Mouse (Mus musculus): ENCODE measurements around the gene Gm49630. TPM values are rescaled to one million over a fixed set of nuclear protein-coding genes. Genes with fewer than 3 reads are reported as not detected.
"Not testable (repeated sequence)": the region's sequence is repeated elsewhere in the genome, so short reads cannot be mapped to it uniquely, and the experiment has no call there.

Gene Gm49630
- polyA plus RNA-seq (2015; fragmentation: Nextera tagmentation; extraction: Ambion mirVana): not detected in 2 replicates

GRCm38 (mm10) chr17:7371879-7372278 lies at the start of gene Gm49630:
Gene Gm49630, minus strand, starts transcription at chr17:7371979.
- not testable (repeated sequence) for H3K9me3 ChIP-seq; H3K4me1 ChIP-seq; H3K36me3 ChIP-seq; ATAC-seq (ENCODE audit: low FRiP score, low read depth); H3K4me3 ChIP-seq; H3K27me3 ChIP-seq; H3K27ac ChIP-seq; H3K4me2 ChIP-seq (replicated peaks); H3K9ac ChIP-seq
- WGBS: 77% methylated on average over 3 of the region's 5 CpGs

- ATAC-seq (ENCODE audit: low FRiP score, low read depth): peak; percentile 73
- H3K9ac ChIP-seq: not testable (repeated sequence)
Measured at GRCm38 (mm10) chr17:7420191-7420973, 48.6 kb upstream of the Gm49630 start.

GRCm38 (mm10) chr17:7414601-7415310 lies 43.0 kb upstream of the Gm49630 start:
- not testable (repeated sequence) for H3K36me3 ChIP-seq; H3K4me2 ChIP-seq (replicated peaks); H3K4me1 ChIP-seq; ATAC-seq (ENCODE audit: low FRiP score, low read depth); H3K27ac ChIP-seq; H3K9ac ChIP-seq; H3K4me3 ChIP-seq; H3K9me3 ChIP-seq; H3K27me3 ChIP-seq
- 87% methylated on average over 7 of the region's 9 CpGs for WGBS

More at GRCm38 (mm10) chr17:7420191-7420973, 48.6 kb upstream of the Gm49630 start:
- not testable (repeated sequence) for H3K36me3 ChIP-seq; H3K9me3 ChIP-seq; H3K4me2 ChIP-seq (replicated peaks); H3K27me3 ChIP-seq; H3K4me3 ChIP-seq; H3K4me1 ChIP-seq; H3K27ac ChIP-seq
- WGBS: 36% methylated on average over 3 of the region's 3 CpGs

- not testable (repeated sequence) for H3K4me3 ChIP-seq; H3K9me3 ChIP-seq; H3K4me2 ChIP-seq (replicated peaks); H3K4me1 ChIP-seq; H3K9ac ChIP-seq; ATAC-seq (ENCODE audit: low FRiP score, low read depth); H3K27me3 ChIP-seq; H3K36me3 ChIP-seq; H3K27ac ChIP-seq
- 78% methylated on average over 8 of the region's 8 CpGs for WGBS
Measured at GRCm38 (mm10) chr17:7413336-7413735, 41.6 kb upstream of the Gm49630 start.

GRCm38 (mm10) chr17:7399770-7400169 lies 28.0 kb upstream of the Gm49630 start:
- H3K36me3 ChIP-seq; ATAC-seq (ENCODE audit: low FRiP score, low read depth); H3K9ac ChIP-seq; H3K27me3 ChIP-seq; H3K4me2 ChIP-seq (replicated peaks); H3K27ac ChIP-seq; H3K4me3 ChIP-seq; H3K9me3 ChIP-seq; H3K4me1 ChIP-seq: not testable (repeated sequence)
- WGBS: 85% methylated on average over 6 of the region's 6 CpGs

- not testable (repeated sequence) for H3K4me1 ChIP-seq; H3K4me2 ChIP-seq (replicated peaks); H3K9ac ChIP-seq; ATAC-seq (ENCODE audit: low FRiP score, low read depth); H3K9me3 ChIP-seq; H3K27ac ChIP-seq; H3K36me3 ChIP-seq; H3K27me3 ChIP-seq; H3K4me3 ChIP-seq
- 84% methylated on average over 6 of the region's 6 CpGs for WGBS
Measured at GRCm38 (mm10) chr17:7398198-7398847, 26.5 kb upstream of the Gm49630 start.

GRCm38 (mm10) chr17:7397079-7397478 lies 25.3 kb upstream of the Gm49630 start:
- not testable (repeated sequence) for H3K9me3 ChIP-seq; H3K36me3 ChIP-seq; H3K27me3 ChIP-seq; ATAC-seq (ENCODE audit: low FRiP score, low read depth); H3K4me3 ChIP-seq; H3K4me1 ChIP-seq; H3K9ac ChIP-seq; H3K27ac ChIP-seq; H3K4me2 ChIP-seq (replicated peaks)
- 82% methylated on average over 13 of the region's 13 CpGs for WGBS

- H3K4me2 ChIP-seq (replicated peaks); H3K27ac ChIP-seq; H3K9ac ChIP-seq; H3K9me3 ChIP-seq; ATAC-seq (ENCODE audit: low FRiP score, low read depth); H3K27me3 ChIP-seq; H3K36me3 ChIP-seq; H3K4me1 ChIP-seq; H3K4me3 ChIP-seq: not testable (repeated sequence)
- no CpG with 5 or more reads among the region's 2 CpGs for WGBS
Measured at GRCm38 (mm10) chr17:7396288-7396687, 24.5 kb upstream of the Gm49630 start.

- not testable (repeated sequence) for H3K9me3 ChIP-seq; H3K9ac ChIP-seq; H3K27ac ChIP-seq; H3K4me1 ChIP-seq; H3K4me3 ChIP-seq; ATAC-seq (ENCODE audit: low FRiP score, low read depth); H3K27me3 ChIP-seq; H3K36me3 ChIP-seq; H3K4me2 ChIP-seq (replicated peaks)
- 87% methylated on average over 8 of the region's 8 CpGs for WGBS
Measured at GRCm38 (mm10) chr17:7395671-7396070, 23.9 kb upstream of the Gm49630 start.

GRCm38 (mm10) chr17:7395116-7395515 lies 23.3 kb upstream of the Gm49630 start:
- not testable (repeated sequence) for H3K36me3 ChIP-seq; H3K4me2 ChIP-seq (replicated peaks); H3K4me3 ChIP-seq; H3K27me3 ChIP-seq; H3K4me1 ChIP-seq; H3K27ac ChIP-seq; H3K9me3 ChIP-seq; ATAC-seq (ENCODE audit: low FRiP score, low read depth); H3K9ac ChIP-seq
- 91% methylated on average over 7 of the region's 7 CpGs for WGBS

- WGBS: 71% methylated on average over 7 of the region's 7 CpGs
- H3K4me1 ChIP-seq; H3K36me3 ChIP-seq; H3K9ac ChIP-seq; ATAC-seq (ENCODE audit: low FRiP score, low read depth); H3K27ac ChIP-seq; H3K9me3 ChIP-seq; H3K4me3 ChIP-seq; H3K27me3 ChIP-seq; H3K4me2 ChIP-seq (replicated peaks): not testable (repeated sequence)
Measured at GRCm38 (mm10) chr17:7389898-7390297, 18.1 kb upstream of the Gm49630 start.

GRCm38 (mm10) chr17:7388958-7389356 lies 17.2 kb upstream of the Gm49630 start:
- H3K27me3 ChIP-seq; H3K9me3 ChIP-seq; H3K4me3 ChIP-seq; H3K4me1 ChIP-seq; ATAC-seq (ENCODE audit: low FRiP score, low read depth); H3K4me2 ChIP-seq (replicated peaks); H3K36me3 ChIP-seq; H3K9ac ChIP-seq; H3K27ac ChIP-seq: not testable (repeated sequence)
- WGBS: 70% methylated on average over 8 of the region's 8 CpGs

All from limb, embryonic 13.5 days (tissue).